Mouse (Mus musculus): ENCODE data around the gene Ahr. TPM values are rescaled to one million over a fixed set of nuclear protein-coding genes. Genes with fewer than 3 reads are reported as not detected.
A peak's percentile ranks its signal among the peaks of the same experiment; 100 is the strongest.

Gene Ahr
- polyA plus RNA-seq, 1 experiment from 2014 or later = 7.8 TPM

DNA sequence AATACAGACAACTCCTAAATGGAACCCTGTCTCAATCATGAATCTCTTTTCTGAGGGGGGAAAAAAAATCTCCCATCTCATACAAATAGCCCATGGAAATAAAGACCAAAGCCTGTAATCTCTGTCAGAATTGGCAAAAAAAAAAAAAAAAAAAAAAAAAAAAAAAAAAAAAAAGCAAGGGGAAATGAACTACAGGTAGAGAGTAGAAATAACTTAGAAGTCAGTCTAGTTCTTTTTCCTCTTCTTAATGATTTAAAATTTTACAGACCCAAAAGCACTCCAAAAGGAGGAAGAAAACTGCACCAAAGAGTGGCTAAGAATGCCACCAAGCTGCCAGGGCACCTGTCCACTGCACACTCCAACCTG is 1.1 kb downstream of the Ahr start:
- H3K27ac ChIP-seq = no peak overlapping the region
- no peak overlapping the region for H3K9ac ChIP-seq
- peaks cover 7% of the 10 kb centered on the region for H3K27me3 ChIP-seq (replicated peaks)
- peak overlapping the region; percentile 100 for H3K4me2 ChIP-seq (replicated peaks)
- peak overlapping the region; percentile 78 for H3K4me3 ChIP-seq
- H3K4me1 ChIP-seq = 0 out of 2 replicates have a peak, but pooled peaks cover 4% of the 10 kb centered on the region
- H3K36me3 ChIP-seq = no peaks in the 10 kb centered on the region
- H3K9me3 ChIP-seq = no peaks in the 10 kb centered on the region
- no peak for ATAC-seq (ENCODE audit: low FRiP score, low read depth)

DNA sequence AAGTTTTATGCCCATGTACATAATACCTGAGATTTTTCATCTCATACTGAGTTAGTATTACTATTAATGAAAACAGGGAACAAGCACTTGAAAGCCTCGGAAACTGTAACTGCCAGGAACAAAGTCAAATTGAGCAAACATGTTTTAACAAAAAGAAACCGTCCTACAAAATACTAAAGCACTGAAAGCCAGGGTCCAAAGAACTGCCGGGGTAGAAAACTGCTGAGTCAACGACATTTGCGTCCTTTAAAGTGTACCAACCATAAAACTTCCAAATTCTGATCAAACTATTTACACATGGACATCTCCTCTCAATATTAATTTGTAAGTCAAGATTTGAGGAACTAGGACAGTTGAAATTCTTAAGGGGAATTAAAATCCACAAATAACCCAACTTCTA is 1.7 kb downstream of the Ahr start:
- no peak overlapping the region for H3K27ac ChIP-seq
- no peaks in the 10 kb centered on the region for H3K9me3 ChIP-seq
- H3K4me3 ChIP-seq = no peak overlapping the region
- no peaks in the 10 kb centered on the region for H3K36me3 ChIP-seq
- 0 out of 2 replicates have a peak, but pooled peaks cover 4% of the 10 kb centered on the region for H3K4me1 ChIP-seq
- 67% methylated on average over 5 of the region's 5 CpGs for WGBS
- H3K9ac ChIP-seq = no peak overlapping the region
- ATAC-seq (ENCODE audit: low FRiP score, low read depth) = no peak
- H3K27me3 ChIP-seq (replicated peaks) = peaks cover 7% of the 10 kb centered on the region
- no peak overlapping the region for H3K4me2 ChIP-seq (replicated peaks)

DNA sequence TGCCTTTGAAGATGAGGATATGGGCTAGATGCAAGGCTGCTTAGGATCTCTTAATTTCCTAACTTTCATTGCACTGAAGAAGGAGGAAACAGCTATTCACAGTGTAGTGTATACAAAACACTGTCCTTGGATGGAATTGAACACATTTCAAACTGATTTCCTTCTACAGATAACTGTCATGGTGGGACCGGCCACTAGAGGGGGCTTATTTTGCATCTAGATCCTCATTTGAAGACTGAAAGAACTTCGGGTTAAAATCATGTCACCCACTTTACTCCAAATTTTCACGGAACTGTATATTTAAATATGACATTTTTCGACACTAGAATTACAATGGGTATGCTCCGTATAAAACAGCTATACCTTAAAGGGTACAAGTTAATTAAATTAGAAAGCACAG is 2.7 kb downstream of the Ahr start:
- Histone ChIP-seq H3K27ac (no peak overlapping the region), H3K36me3 (no peaks in the 10 kb centered on the region), H3K27me3 (replicated peaks) (peaks cover 7% of the 10 kb centered on the region), H3K4me1 (0 out of 2 replicates have a peak, but pooled peaks cover 4% of the 10 kb centered on the region), H3K4me2 (replicated peaks) (0 out of 2 replicates have a peak overlapping the region, but pooled peaks have one; percentile 14), H3K9ac (no peak overlapping the region), H3K4me3 (no peak overlapping the region), H3K9me3 (no peaks in the 10 kb centered on the region)
- 28% methylated on average over 5 of the region's 5 CpGs for WGBS
- no peak for ATAC-seq (ENCODE audit: low FRiP score, low read depth)

DNA sequence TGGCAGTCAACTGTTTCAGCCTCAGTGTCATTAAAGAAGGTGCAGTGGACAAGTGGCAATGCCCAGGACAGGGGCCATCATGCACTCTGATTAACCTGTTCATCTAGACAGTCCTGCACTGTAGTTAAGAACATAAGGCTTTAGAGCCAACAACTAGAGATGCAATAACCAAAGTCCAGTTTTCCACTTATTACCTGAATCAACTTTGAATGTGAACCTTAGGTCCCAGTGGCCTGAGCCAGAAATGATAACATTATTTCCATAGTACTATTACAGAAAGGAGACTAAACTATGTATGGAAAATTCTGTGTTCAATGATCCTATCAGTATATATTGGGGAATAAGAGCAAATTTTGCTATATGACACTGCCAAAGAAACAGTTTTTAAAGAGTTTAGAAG is 4.3 kb downstream of the Ahr start:
- H3K9me3 ChIP-seq = no peaks in the 10 kb centered on the region
- H3K4me1 ChIP-seq = 0 out of 2 replicates have a peak, but pooled peaks cover 4% of the 10 kb centered on the region
- H3K36me3 ChIP-seq = no peaks in the 10 kb centered on the region
- no peak overlapping the region for H3K27ac ChIP-seq
- H3K4me3 ChIP-seq = no peak overlapping the region
- no peak for ATAC-seq (ENCODE audit: low FRiP score, low read depth)
- peaks cover 7% of the 10 kb centered on the region for H3K27me3 ChIP-seq (replicated peaks)
- no peak overlapping the region for H3K4me2 ChIP-seq (replicated peaks)
- no peak overlapping the region for H3K9ac ChIP-seq

DNA sequence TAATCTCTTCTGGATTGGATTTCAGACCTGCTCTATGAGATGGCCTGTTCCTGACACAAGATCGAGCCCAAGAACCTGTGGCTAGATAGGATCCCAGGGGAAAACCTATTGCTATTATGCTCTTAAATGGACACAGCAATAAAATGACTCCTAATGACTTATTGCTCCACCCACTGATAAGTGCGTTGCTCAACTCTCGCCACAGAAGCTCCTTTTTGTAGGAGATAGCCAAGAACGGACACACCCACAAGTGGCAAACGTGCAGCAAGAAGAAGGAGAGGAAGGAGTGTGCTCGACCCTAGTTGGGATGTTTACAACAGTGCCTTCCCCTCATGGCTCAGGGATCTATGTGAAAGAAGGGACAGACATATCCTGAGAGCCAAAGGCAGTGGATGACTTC is 7.4 kb downstream of the Ahr start:
- WGBS = 60% methylated on average over 6 of the region's 6 CpGs
- Histone ChIP-seq H3K27me3 (replicated peaks) (no peaks in the 10 kb centered on the region), H3K27ac (no peak overlapping the region), H3K9me3 (no peaks in the 10 kb centered on the region), H3K9ac (no peak overlapping the region), H3K36me3 (no peaks in the 10 kb centered on the region), H3K4me2 (replicated peaks) (no peak overlapping the region), H3K4me1 (no peaks in the 10 kb centered on the region), H3K4me3 (no peak overlapping the region)
- no peak for ATAC-seq (ENCODE audit: low FRiP score, low read depth)

DNA sequence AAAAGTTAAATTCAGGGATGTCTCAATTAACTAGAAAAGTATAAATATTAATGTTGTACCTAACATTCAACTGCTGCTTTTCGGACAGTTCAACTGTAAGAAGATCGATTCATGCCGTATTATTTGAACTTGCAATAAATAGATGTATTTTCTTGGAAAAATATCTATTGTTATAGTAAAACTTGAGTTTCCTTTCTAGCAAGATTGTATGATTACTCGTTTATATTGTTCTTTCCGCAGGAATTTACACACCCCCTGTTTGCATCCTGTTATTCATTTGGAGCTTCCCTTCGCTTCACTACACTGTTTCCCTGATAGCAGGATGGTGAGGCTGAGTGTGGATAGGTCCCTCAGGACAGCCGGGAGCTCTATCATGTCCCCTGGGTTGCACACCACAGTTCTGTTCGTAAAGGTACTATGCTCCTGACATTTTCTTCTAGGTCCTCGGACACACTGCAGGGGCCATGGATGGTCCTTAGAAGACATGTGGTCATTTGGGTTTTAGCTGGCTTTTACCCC is 12.2 kb downstream of the Ahr start:
- ATAC-seq (ENCODE audit: low FRiP score, low read depth) = no peak
- 91% methylated on average over 9 of the region's 9 CpGs for WGBS
- Histone ChIP-seq H3K27me3 (replicated peaks) (no peaks in the 10 kb centered on the region), H3K27ac (no peak overlapping the region), H3K9ac (no peak overlapping the region), H3K36me3 (no peaks in the 10 kb centered on the region), H3K4me2 (replicated peaks) (no peak overlapping the region), H3K4me3 (no peak overlapping the region), H3K9me3 (no peaks in the 10 kb centered on the region), H3K4me1 (no peaks in the 10 kb centered on the region)

DNA sequence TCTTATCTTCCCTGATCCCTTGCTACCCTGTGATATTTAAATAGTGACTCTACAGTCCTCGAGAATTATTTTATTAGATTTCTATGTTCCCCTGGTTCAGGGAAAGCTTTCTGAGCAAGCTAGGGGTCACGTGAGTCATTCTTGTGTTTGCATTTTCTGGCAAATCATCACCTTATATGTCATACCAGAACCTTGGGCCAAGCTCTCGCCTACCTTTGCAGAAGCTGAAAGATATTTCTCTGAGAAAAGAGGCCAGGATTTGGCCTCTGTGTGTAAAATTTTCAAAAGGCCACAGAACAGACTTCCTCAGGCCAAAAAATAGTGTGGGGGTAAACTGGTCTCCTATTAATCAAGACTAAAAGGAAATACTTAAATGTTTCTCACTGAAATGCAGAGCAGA is 19.2 kb downstream of the Ahr start:
- no peaks in the 10 kb centered on the region for H3K4me1 ChIP-seq
- no peak overlapping the region for H3K4me2 ChIP-seq (replicated peaks)
- H3K9me3 ChIP-seq = no peaks in the 10 kb centered on the region
- H3K27me3 ChIP-seq (replicated peaks) = no peaks in the 10 kb centered on the region
- H3K27ac ChIP-seq = no peak overlapping the region
- 86% methylated on average over 3 of the region's 3 CpGs for WGBS
- H3K36me3 ChIP-seq = no peaks in the 10 kb centered on the region
- H3K9ac ChIP-seq = no peak overlapping the region
- ATAC-seq (ENCODE audit: low FRiP score, low read depth) = no peak
- no peak overlapping the region for H3K4me3 ChIP-seq

DNA sequence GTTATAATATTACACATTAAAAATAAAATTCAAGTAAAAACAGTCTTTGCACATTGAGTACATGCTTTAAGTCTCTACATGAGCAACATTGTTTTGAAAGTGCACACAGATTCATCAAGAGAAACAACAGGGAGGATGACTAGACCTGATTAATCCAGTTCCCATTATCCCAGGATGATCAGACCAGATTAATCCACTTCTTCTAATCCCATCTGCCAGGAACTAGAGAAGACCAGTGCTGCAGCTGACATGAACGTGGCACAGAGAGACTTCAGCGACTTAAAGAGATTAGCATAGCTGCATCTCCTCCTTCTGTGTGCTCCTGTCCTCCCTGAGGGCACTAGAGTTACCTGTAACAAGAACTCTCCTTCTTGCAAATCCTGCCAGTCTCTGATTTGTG is 20.2 kb downstream of the Ahr start:
- WGBS = 74% methylated on average over 2 of the region's 2 CpGs
- no peak overlapping the region for H3K4me2 ChIP-seq (replicated peaks)
- H3K4me1 ChIP-seq = no peaks in the 10 kb centered on the region
- no peaks in the 10 kb centered on the region for H3K27me3 ChIP-seq (replicated peaks)
- H3K9ac ChIP-seq = no peak overlapping the region
- H3K4me3 ChIP-seq = no peak overlapping the region
- no peaks in the 10 kb centered on the region for H3K9me3 ChIP-seq
- no peak for ATAC-seq (ENCODE audit: low FRiP score, low read depth)
- no peaks in the 10 kb centered on the region for H3K36me3 ChIP-seq
- H3K27ac ChIP-seq = no peak overlapping the region

DNA sequence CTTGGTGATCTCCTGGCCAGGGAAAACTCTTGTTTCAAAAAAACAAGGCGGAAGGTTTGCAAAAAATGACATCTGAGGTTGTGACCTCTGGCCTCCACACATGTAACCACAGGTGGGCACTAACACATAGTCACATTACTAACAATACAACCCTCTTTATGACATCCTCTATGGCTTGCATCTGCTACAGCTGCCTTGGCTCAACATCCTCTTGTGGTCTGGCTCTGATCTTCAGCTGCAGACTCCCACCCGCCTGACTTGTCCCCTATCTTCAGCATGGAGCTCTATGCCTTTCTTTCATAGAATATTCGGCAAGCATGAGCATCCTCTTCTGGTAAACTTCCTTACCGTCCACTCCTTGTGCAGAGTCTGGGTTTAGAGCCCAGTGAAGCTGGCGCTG is 24.1 kb downstream of the Ahr start:
- Histone ChIP-seq H3K9me3 (no peaks in the 10 kb centered on the region), H3K4me1 (no peaks in the 10 kb centered on the region), H3K4me2 (replicated peaks) (no peak overlapping the region), H3K27me3 (replicated peaks) (no peaks in the 10 kb centered on the region), H3K9ac (no peak overlapping the region), H3K36me3 (no peaks in the 10 kb centered on the region; the same call in 1 of the 2 replicates), H3K27ac (no peak overlapping the region), H3K4me3 (no peak overlapping the region)
- WGBS = 88% methylated on average over 5 of the region's 5 CpGs
- no peak for ATAC-seq (ENCODE audit: low FRiP score, low read depth)

DNA sequence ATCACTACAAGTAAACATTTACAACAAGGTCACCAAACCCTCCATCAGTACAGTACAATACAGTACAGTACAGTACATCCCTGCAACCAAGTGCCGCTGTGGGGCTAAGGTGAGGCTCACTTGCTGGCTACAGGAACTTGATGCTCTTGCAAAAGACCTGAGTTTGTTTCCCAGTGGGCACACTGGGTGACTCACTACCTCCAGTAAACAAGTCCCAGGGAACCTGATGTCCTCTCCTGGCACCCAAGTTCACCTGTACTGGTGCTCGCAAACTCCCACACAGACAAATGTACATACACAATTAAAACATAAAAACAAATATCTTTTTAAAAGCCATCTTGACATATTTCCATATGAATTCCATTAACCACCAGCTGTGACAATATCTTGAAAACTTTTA is 28.5 kb downstream of the Ahr start:
- Histone ChIP-seq H3K9me3 (no peaks in the 10 kb centered on the region), H3K27me3 (replicated peaks) (no peaks in the 10 kb centered on the region), H3K4me1 (no peaks in the 10 kb centered on the region), H3K27ac (no peak overlapping the region), H3K4me3 (no peak overlapping the region), H3K9ac (no peak overlapping the region), H3K4me2 (replicated peaks) (no peak overlapping the region), H3K36me3 (no peaks in the 10 kb centered on the region; the same call in 1 of the 2 replicates)
- 94% methylated on average over 2 of the region's 2 CpGs for WGBS
- no peak for ATAC-seq (ENCODE audit: low FRiP score, low read depth)

DNA sequence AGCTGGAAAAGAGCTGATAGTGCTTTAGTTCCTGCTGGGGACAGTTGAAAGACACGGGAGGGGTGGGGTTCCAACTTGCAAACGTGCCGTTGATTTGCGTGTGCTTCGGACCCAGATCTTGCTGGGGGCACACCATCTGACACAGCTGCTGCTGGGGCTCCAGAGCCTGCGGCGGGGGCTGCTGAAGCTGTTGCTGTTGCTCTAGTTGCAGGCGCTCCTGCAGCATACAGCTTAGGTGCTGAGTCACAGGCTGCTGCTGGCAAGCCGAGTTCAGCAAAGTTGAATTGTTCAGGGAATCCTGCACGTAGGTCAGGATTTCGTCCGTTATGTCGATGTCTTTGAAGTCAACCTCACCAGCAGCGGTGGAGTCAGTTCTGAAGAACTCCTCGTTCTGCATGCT is 30.8 kb downstream of the Ahr start:
- Histone ChIP-seq H3K4me1 (no peaks in the 10 kb centered on the region), H3K4me2 (replicated peaks) (no peak overlapping the region), H3K27me3 (replicated peaks) (no peaks in the 10 kb centered on the region), H3K9me3 (no peaks in the 10 kb centered on the region), H3K9ac (no peak overlapping the region), H3K36me3 (no peaks in the 10 kb centered on the region; the same call in 1 of the 2 replicates), H3K4me3 (no peak overlapping the region), H3K27ac (no peak overlapping the region)
- ATAC-seq (ENCODE audit: low FRiP score, low read depth) = no peak
- WGBS = 90% methylated on average over 15 of the region's 15 CpGs

DNA sequence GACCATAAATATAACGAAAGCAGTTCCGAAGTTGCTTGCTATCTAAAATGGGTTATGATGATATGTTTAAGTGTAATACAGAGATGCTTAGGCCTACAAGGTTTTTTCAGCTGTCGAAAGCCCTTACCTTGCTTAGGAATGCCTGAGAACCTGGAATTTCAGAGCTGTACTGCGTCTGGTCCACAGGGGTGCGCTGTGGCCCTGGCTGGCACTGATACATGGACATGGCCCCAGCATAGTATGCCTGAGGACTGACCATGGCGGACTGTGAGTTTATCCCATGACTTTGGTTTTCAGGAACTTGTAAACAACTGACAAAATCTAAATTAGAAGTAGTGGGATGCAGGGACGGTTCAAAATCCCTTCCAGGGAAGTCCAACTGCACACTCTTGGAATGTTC is 31.3 kb downstream of the Ahr start:
- Histone ChIP-seq H3K4me1 (no peaks in the 10 kb centered on the region), H3K9ac (no peak overlapping the region), H3K9me3 (no peaks in the 10 kb centered on the region), H3K4me3 (no peak overlapping the region), H3K27me3 (replicated peaks) (no peaks in the 10 kb centered on the region), H3K4me2 (replicated peaks) (no peak overlapping the region), H3K27ac (no peak overlapping the region), H3K36me3 (no peaks in the 10 kb centered on the region; the same call in 1 of the 2 replicates)
- WGBS = 93% methylated on average over 7 of the region's 7 CpGs
- no peak for ATAC-seq (ENCODE audit: low FRiP score, low read depth)

DNA sequence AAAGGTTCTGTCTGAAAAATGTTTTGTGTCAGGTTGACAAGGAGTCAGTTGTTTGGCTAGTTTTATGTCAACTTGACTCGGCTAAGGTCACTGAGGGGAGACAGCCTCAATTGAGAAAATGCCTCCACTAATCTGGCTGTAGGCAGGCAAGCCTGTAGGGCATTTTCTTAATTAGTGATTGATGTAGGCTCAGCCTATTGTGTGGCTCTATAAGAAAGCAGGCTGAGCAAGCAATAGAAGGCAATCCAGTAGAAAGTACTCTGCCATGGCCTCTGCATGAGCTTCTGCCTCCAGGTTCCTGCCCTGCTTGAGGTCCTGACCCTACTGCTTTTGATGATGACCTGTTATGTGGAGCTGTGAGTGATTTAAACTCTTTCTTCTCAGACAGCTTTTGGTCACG is 33.4 kb downstream of the Ahr start:
- H3K4me3 ChIP-seq = no peak overlapping the region
- H3K4me2 ChIP-seq (replicated peaks) = no peak overlapping the region
- no peaks in the 10 kb centered on the region for H3K9me3 ChIP-seq
- no peak overlapping the region for H3K9ac ChIP-seq
- no peak for ATAC-seq (ENCODE audit: low FRiP score, low read depth)
- no peaks in the 10 kb centered on the region; the same call in 1 of the 2 replicates for H3K36me3 ChIP-seq
- H3K4me1 ChIP-seq = no peaks in the 10 kb centered on the region
- 7% methylated on average over 2 of the region's 2 CpGs for WGBS
- no peak overlapping the region for H3K27ac ChIP-seq
- H3K27me3 ChIP-seq (replicated peaks) = no peaks in the 10 kb centered on the region

Data from neural tube, embryonic 12.5 days (tissue).